Mouse (Mus musculus): ENCODE data around the gene Xpnpep1.

DNA sequence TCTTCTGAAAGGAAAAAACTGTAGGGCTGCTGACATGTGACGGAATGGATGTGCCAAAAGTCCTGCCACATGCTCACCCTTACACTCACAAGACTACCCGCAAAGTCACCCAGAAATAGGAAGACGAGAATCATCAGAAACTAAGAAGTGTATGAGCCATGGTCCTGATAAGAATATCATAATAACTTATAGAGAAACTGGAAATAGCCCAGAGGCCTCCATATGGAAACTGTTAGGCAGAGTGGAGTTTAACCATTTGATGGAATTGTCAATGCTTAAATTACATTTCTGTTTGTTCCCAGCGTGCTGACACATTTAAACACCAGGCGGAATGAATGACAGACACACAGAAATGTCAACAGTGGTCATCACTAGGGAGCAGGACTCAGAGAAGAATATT, 31.1 kb downstream of the Xpnpep1 start:
- TF ChIP-seq POLR2A (IDR thresholded peaks at IDR 0.05; ENCODE audit: low read depth, low read length) (no peak), SIN3A (IDR thresholded peaks at IDR 0.05; ENCODE audit: low read length) (no peak), CTCF (conservative IDR thresholded peaks at IDR 0.05 in 1 of 2, IDR thresholded peaks at IDR 0.05 in 1 of 2; ENCODE audit: low read depth in 2 of 2, low read length in 2 of 2) (no peak)
